Mouse (Mus musculus) liver, postnatal 0 days (tissue): ENCODE data around the gene Lpcat2. TPM values are rescaled to one million over a fixed set of nuclear protein-coding genes. Genes with fewer than 3 reads are reported as not detected.

Source experiments
- ATAC-seq: fragments of 200-750 bp; cut with Nextera tagmentation; 2 replicates; pipeline ENCODE4 v1.8.0; 2017; ENCODE audit warnings: mild to moderate bottlenecking, moderate library complexity
- DNase-seq: peaks from one replicate; pipeline ENCODE4 v3.0.0-alpha.2; 2016
- H3K27ac ChIP-seq: fragments of 300-500 bp; sonication (generic); 2 replicates; pipeline ENCODE4 v1.5.1; 2014; ENCODE audit warnings: antibody characterized with exemption, moderate library complexity, mild to moderate bottlenecking, low read depth
- H3K27me3 ChIP-seq: fragments of 300-500 bp; sonication (generic); 2 replicates; pipeline ENCODE4 v1.6.1; 2014; ENCODE audit warnings: low read length, control low read depth, mixed read lengths; ENCODE audit not compliant: insufficient read depth
- H3K36me3 ChIP-seq: fragments of 300-500 bp; sonication (generic); replicated peaks from 2 replicates; pipeline ENCODE4 v1.6.1; 2014; ENCODE audit warnings: mild to moderate bottlenecking, control low read depth, low read length, moderate library complexity, mixed read lengths; ENCODE audit not compliant: insufficient read depth
- H3K4me1 ChIP-seq: fragments of 300-500 bp; sonication (generic); 2 replicates; pipeline ENCODE4 v1.6.1; 2014; ENCODE audit warnings: antibody characterized with exemption, mild to moderate bottlenecking, control low read depth; ENCODE audit not compliant: insufficient read depth
- H3K4me2 ChIP-seq: fragments of 300-500 bp; sonication (generic); 2 replicates; pipeline ENCODE4 v1.6.1; 2014; ENCODE audit warnings: low read depth, mild to moderate bottlenecking, low read length, moderate library complexity, mixed read lengths
- H3K4me3 ChIP-seq: fragments of 300-500 bp; sonication (generic); 2 replicates; pipeline ENCODE4 v1.5.1; 2014; ENCODE audit warnings: low read depth, low read length
- H3K9ac ChIP-seq: fragments of 300-500 bp; sonication (generic); replicated peaks from 2 replicates; pipeline ENCODE4 v1.6.1; 2014; ENCODE audit warnings: mild to moderate bottlenecking, moderate library complexity
- H3K9me3 ChIP-seq: fragments of 300-500 bp; sonication (generic); 2 replicates; pipeline ENCODE4 v1.6.1; 2016; ENCODE audit warnings: mild to moderate bottlenecking, control low read depth, low read length, mixed read lengths
- CTCF ChIP-seq: sonication (generic); IDR thresholded peaks from 2 replicates; pipeline ENCODE4 v1.5.1; 2016; ENCODE audit warnings: antibody characterized with exemption, low read depth
- EP300 ChIP-seq: IDR thresholded peaks from 2 replicates; pipeline ENCODE4 v1.6.1; 2016; ENCODE audit warnings: antibody characterized with exemption, low read depth, mild to moderate bottlenecking
- WGBS: fragments of 180-500 bp; shearing (Covaris S2); extraction: QIAGEN DNeasy Blood & Tissue Kit; methylation state at CpG from one replicate; pipeline ENCODE4 v1.1.7; 2014; ENCODE audit not compliant: insufficient replicate concordance; 5-methylcytosine and 5-hydroxymethylcytosine counted together
- polyA plus RNA-seq: library from polyadenylated mRNA; unstranded; fragments of >200 nt; fragmentation: Nextera tagmentation; extraction: Ambion mirVana; gene quantifications from 2 replicates; pipeline ENCODE4 v1.2.1, GENCODE M21; 2015

Lpcat2 gene
- polyA plus RNA-seq, 1 experiment from 2014 or later, result 9.0 TPM

DNA sequence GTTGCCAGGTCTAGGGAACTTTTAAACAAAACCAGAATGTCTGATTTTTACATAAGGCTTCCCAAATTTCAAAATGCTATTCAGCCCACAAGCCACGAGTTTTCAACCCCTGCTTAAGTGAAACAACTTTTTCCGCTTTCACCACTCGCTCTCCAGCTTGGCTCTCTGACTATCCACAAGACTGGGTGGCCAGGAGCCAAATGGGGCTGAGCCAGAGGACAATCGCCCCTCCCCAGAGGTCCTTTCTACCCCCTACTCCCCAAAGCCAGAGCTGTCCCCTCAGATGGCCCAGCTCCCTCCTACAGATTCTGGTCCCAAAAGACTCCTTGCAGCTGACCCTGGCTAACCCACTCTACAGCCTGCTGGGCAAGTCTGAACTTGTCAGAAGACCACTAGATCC lies 29.1 kb upstream of the Lpcat2 start:
- H3K27ac ChIP-seq, result no peak overlapping the region
- no peak overlapping the region for H3K9ac ChIP-seq
- no peak for DNase-seq

DNA sequence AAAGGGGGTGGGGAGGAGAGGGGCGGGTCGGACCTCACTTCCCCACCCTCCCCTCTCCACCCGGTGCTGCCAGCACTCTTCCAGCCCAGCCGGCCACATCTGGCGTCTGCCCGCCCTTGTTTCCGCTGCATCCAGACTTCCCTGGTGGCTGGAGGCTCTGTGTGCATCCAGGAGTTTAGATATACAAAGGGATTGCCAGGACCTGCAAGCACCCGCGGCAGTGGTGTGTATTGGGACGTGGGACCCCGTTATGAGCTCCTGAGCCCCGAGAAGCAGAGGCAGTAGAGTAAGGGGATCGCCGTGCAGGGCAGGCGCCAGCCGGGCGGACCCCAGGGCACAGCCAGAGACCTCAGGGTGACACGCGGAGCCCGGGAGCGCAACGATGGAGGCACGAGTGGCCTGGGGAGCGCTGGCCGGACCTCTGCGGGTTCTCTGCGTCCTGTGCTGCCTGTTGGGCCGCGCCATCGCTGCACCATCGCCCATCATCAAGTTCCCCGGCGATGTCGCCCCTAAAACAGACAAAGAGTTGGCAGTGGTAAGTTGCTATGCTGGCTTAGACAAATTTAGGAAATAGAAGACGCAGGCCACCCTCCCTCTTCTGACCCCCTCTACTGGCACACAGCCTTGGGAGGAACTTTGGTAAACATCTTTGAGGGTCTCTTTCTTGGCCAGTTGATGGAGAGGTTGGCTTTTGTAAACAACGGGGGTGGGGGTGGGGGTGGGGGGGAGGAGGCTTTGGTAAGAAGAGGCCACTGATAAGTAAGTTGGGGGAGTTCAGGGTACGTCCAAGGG lies 27.7 kb upstream of the Lpcat2 start, which contains the start of gene Mmp2:
Gene Mmp2, plus strand, starts transcription at position 49 of the 792 bp plus-strand sequence.
- WGBS, result 3% methylated on average over 33 of the region's 37 CpGs
- Histone ChIP-seq H3K4me1 (no peaks in the 10 kb centered on the region), H3K4me3 (peak within 1 kb of the TSS; percentile 17), H3K9me3 (no peaks in the 10 kb centered on the region), H3K27me3 (peaks cover 13% of the 10 kb centered on the region), H3K4me2 (peak within 1 kb of the TSS; percentile 36), H3K36me3 (no peaks in the 10 kb centered on the region), H3K27ac (no peak within 1 kb of the TSS), H3K9ac (no peak within 1 kb of the TSS)
- TF ChIP-seq CTCF, result no peak
- no peak for TF ChIP-seq EP300
- ATAC-seq (no peak), DNase-seq (peak; percentile 16)

More for the DNA sequence above, 29.1 kb upstream of the Lpcat2 start:
- Histone ChIP-seq H3K9me3 (no peaks in the 10 kb centered on the region), H3K4me3 (no peak overlapping the region), H3K4me2 (no peak overlapping the region), H3K4me1 (no peaks in the 10 kb centered on the region), H3K27me3 (peaks cover 13% of the 10 kb centered on the region), H3K36me3 (no peaks in the 10 kb centered on the region)
- TF ChIP-seq CTCF, result no peak
- TF ChIP-seq EP300, result no peak
- WGBS, result 58% methylated on average over 4 of the region's 4 CpGs
- ATAC-seq, result no peak

DNA sequence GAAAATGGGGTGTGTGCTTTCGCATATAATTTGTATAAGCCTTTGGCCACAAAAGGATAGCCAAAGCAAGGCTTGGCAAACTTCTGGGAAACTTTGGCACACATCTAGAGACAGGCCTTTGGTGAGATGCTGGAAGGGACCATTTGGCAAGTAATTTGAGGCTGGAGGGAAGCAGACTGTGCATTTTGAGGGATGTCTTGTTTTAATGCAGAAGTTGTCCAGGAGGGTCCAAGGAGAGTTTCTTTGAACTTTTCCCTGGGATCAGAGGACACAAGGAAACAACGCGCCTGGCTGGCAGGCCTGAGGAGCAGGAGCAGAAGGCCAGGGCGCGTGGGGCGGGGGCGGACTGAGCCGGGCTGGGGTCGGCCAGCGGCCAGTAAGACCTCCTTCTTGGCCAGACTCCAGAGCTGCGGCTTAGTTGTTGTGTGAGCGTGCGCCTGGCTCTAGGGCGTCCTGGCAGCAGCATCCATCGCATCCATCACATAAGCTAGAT lies 26.8 kb upstream of the Lpcat2 start:
- H3K9ac ChIP-seq, result no peak overlapping the region
- H3K4me2 ChIP-seq, result peak overlapping the region; percentile 11; the same call in 1 of the 2 replicates
- H3K9me3 ChIP-seq, result no peaks in the 10 kb centered on the region
- no peaks in the 10 kb centered on the region for H3K36me3 ChIP-seq
- no peak overlapping the region for H3K4me3 ChIP-seq
- 58% methylated on average over 15 of the region's 15 CpGs for WGBS
- H3K27ac ChIP-seq, result no peak overlapping the region
- no peaks in the 10 kb centered on the region for H3K4me1 ChIP-seq
- ATAC-seq (no peak), DNase-seq (no peak)
- H3K27me3 ChIP-seq, result peaks cover 13% of the 10 kb centered on the region
- TF ChIP-seq CTCF, result no peak
- no peak for TF ChIP-seq EP300

GRCm38 (mm10) chr8:92834065-92834731 lies 20.9 kb upstream of the Lpcat2 start:
- Histone ChIP-seq H3K4me1 (no peaks in the 10 kb centered on the region), H3K27me3 (no peaks in the 10 kb centered on the region), H3K9ac (no peak overlapping the region), H3K36me3 (no peaks in the 10 kb centered on the region), H3K4me3 (no peak overlapping the region), H3K9me3 (no peaks in the 10 kb centered on the region), H3K27ac (no peak overlapping the region), H3K4me2 (no peak overlapping the region)
- DNase-seq (no peak), ATAC-seq (no peak)
- no peak for TF ChIP-seq CTCF
- TF ChIP-seq EP300, result no peak
- WGBS, result 35% methylated on average over 5 of the region's 5 CpGs

DNA sequence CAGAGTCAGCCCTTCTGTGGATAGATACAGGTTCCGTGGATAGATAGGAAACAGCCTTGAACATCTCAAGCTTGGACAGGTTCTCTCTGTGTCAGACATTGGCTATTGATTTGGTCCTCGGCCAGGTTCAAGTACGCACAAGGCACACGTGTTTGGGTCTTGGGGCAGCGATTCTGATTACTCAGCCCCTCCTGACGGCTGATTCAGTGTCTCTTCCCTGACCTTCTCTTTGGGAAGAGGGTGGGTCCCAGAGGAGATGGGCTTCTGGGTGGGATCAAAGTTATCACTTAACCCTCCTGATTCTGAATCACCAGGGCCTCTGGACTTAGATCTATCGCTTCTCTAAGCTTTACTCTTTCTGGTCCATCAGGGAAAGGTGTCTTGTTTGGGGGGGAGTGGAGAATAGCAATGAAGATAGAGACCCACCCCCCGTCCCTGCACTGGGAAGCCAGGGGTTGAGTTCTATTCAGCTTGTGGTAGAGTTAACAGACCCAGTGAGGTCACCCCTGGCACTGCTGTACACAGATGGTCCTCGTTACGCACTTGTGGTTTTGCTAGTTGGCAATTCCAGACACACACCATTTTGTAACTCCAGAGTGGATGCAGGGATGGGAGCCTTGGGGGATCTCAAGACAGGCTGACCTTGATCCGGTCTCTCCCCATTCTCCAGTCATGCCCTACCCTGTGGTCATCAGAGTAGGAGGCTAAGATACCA lies 20.2 kb upstream of the Lpcat2 start:
- Histone ChIP-seq H3K4me2 (no peak overlapping the region), H3K36me3 (no peaks in the 10 kb centered on the region), H3K4me3 (no peak overlapping the region), H3K27ac (no peak overlapping the region), H3K9ac (no peak overlapping the region), H3K27me3 (no peaks in the 10 kb centered on the region), H3K9me3 (no peaks in the 10 kb centered on the region), H3K4me1 (no peaks in the 10 kb centered on the region)
- TF ChIP-seq CTCF (no peak), EP300 (no peak)
- WGBS, result 70% methylated on average over 11 of the region's 11 CpGs
- ATAC-seq (no peak), DNase-seq (no peak)

GRCm38 (mm10) chr8:92835901-92836300 lies 19.2 kb upstream of the Lpcat2 start:
- H3K4me1 ChIP-seq, result no peaks in the 10 kb centered on the region
- no peaks in the 10 kb centered on the region for H3K36me3 ChIP-seq
- DNase-seq (no peak), ATAC-seq (no peak)
- H3K27me3 ChIP-seq, result no peaks in the 10 kb centered on the region
- H3K27ac ChIP-seq, result no peak overlapping the region
- no peak overlapping the region for H3K4me3 ChIP-seq
- 87% methylated on average over 11 of the region's 11 CpGs for WGBS
- TF ChIP-seq EP300 (no peak), CTCF (no peak)
- H3K9ac ChIP-seq, result no peak overlapping the region
- H3K9me3 ChIP-seq, result no peaks in the 10 kb centered on the region
- H3K4me2 ChIP-seq, result no peak overlapping the region
